Mouse (Mus musculus) gastrocnemius, postnatal 14 days (tissue): ENCODE results near the gene Gm28998. TPM values are rescaled to one million over a fixed set of nuclear protein-coding genes. Genes with fewer than 3 reads are reported as not detected.
"Not testable (repeated sequence)": the region's sequence is repeated elsewhere in the genome, so short reads cannot be mapped to it uniquely, and the experiment has no call there.

Experiments
- DNase-seq: peaks from one replicate; pipeline ENCODE4 v3.0.0; 2021; ENCODE audit warnings: mixed read lengths
- intact Hi-C: fragments of 180-260 bp; cut with DNase I; formaldehyde crosslinking; loops from one replicate; pipeline ENCODE4 v1.15.1; 2025; ENCODE audit warnings: low total_unique reads
- long read RNA-seq, 2 experiments: library from polyadenylated mRNA; stranded (forward); transcript quantifications; one replicate each; pipeline ENCODE4 v2.0.0; 2021
- total RNA-seq, 2 experiments: library from RNA; stranded (reverse); gene quantifications; 2 replicates each; pipeline ENCODE4 v1.2.3; 2021

Gm28998 gene
- total RNA-seq, result not detected
- long read RNA-seq, experiment 1, result 0 reads
- long read RNA-seq, experiment 2, result 0 reads

DNA sequence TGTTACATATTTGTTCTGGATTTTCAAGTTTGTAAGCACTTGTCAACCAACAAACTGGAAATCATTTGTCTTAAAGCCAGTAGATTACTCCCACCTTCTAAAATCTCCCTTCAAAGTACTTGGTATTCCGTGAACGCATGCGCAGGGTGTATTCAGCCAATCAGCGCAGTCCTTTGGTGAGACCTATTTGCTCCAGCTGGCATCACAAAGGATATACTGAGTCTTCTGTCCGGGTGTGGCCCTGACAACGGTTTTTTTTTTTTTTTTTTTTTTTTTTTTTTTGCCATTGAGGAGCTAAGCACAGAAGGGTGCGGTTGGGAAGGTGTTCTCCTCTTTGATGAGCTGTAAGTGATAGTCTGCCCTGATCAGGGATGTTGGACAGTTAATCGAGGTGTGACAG, at the start of gene Gm28998:
Gm28998 (plus strand) TSS at position 301 of the 400 bp plus-strand sequence.
- DNase-seq, intact Hi-C loops: not testable (repeated sequence)

Other genes starting within 250 kb of the Gm28998 start
- gene Gm21244, start 84.5 kb upstream of the Gm28998 start, total RNA-seq, result not detected
- not detected for gene Gm21788, start 151.2 kb downstream of the Gm28998 start, total RNA-seq